Mouse (Mus musculus) midbrain, embryonic 11.5 days (tissue): ENCODE measurements around the gene Tshz3. TPM values are rescaled to one million over a fixed set of nuclear protein-coding genes. Genes with fewer than 3 reads are reported as not detected.

Source experiments
- ATAC-seq: fragments of 200-750 bp; cut with Nextera tagmentation; 2 replicates; pipeline ENCODE4 v1.8.0; 2017; ENCODE audit warnings: moderate TSS enrichment, moderate library complexity; ENCODE audit not compliant: low FRiP score
- DNase-seq: peaks from one replicate; pipeline ENCODE4 v3.0.0; 2015; ENCODE audit warnings: low spot score; ENCODE audit errors: missing footprints
- H3K27ac ChIP-seq: fragments of 300-500 bp; sonication (generic); 2 replicates; pipeline ENCODE4 v1.5.1; 2014; ENCODE audit warnings: low read depth, low read length
- H3K27me3 ChIP-seq: fragments of 300-500 bp; sonication (generic); 2 replicates; pipeline ENCODE4 v1.6.1; 2014; ENCODE audit warnings: mild to moderate bottlenecking, low read length, moderate library complexity, mixed read lengths; ENCODE audit not compliant: control insufficient read depth, insufficient read depth
- H3K36me3 ChIP-seq: fragments of 300-500 bp; sonication (generic); 2 replicates; pipeline ENCODE4 v1.6.1; 2014; ENCODE audit warnings: mild to moderate bottlenecking, low read length, moderate library complexity, mixed read lengths; ENCODE audit not compliant: control insufficient read depth, insufficient read depth
- H3K4me1 ChIP-seq: fragments of 300-500 bp; sonication (generic); 2 replicates; pipeline ENCODE4 v1.6.1; 2014; ENCODE audit warnings: low read length; ENCODE audit not compliant: control insufficient read depth, insufficient read depth
- H3K4me2 ChIP-seq: fragments of 300-500 bp; sonication (generic); 2 replicates; pipeline ENCODE4 v1.6.1; 2014; ENCODE audit warnings: mild to moderate bottlenecking, moderate library complexity
- H3K4me3 ChIP-seq: fragments of 300-500 bp; sonication (generic); 2 replicates; pipeline ENCODE4 v1.5.1; 2014; ENCODE audit warnings: low read depth, low read length
- H3K9ac ChIP-seq: fragments of 300-500 bp; sonication (generic); 2 replicates; pipeline ENCODE4 v1.6.1; 2014; ENCODE audit warnings: low read length
- H3K9me3 ChIP-seq: fragments of 300-500 bp; sonication (generic); 2 replicates; pipeline ENCODE4 v1.6.1; 2016; ENCODE audit warnings: low read length; ENCODE audit not compliant: control insufficient read depth
- WGBS: fragments of 180-500 bp; shearing (Covaris S2); extraction: QIAGEN DNeasy Blood & Tissue Kit; methylation state at CpG from one replicate; pipeline ENCODE4 v1.1.7; 2014; 5-methylcytosine and 5-hydroxymethylcytosine counted together
- polyA plus RNA-seq: library from polyadenylated mRNA; unstranded; fragments of >200 nt; fragmentation: Nextera tagmentation; extraction: Ambion mirVana; gene quantifications from 2 replicates; pipeline ENCODE4 v1.2.1, GENCODE M21; 2014

The Tshz3 gene
- polyA plus RNA-seq, 1 experiment from 2014 or later: 4.1 TPM

- no peak overlapping the region for H3K4me3 ChIP-seq
- WGBS: 65% methylated on average over 9 of the region's 9 CpGs
- no peak overlapping the region for H3K27ac ChIP-seq
- ATAC-seq: no peak
- H3K9ac ChIP-seq: no peak overlapping the region
- no peak overlapping the region for H3K4me2 ChIP-seq
- no peaks in the 10 kb centered on the region for H3K9me3 ChIP-seq
- no peaks in the 10 kb centered on the region; the same call in 1 of the 2 replicates for H3K4me1 ChIP-seq
- no peaks in the 10 kb centered on the region for H3K36me3 ChIP-seq
- no peak for DNase-seq
- no peaks in the 10 kb centered on the region for H3K27me3 ChIP-seq
Measured at GRCm38 (mm10) chr7:36720830-36721229, 22.9 kb downstream of the Tshz3 start.

DNA sequence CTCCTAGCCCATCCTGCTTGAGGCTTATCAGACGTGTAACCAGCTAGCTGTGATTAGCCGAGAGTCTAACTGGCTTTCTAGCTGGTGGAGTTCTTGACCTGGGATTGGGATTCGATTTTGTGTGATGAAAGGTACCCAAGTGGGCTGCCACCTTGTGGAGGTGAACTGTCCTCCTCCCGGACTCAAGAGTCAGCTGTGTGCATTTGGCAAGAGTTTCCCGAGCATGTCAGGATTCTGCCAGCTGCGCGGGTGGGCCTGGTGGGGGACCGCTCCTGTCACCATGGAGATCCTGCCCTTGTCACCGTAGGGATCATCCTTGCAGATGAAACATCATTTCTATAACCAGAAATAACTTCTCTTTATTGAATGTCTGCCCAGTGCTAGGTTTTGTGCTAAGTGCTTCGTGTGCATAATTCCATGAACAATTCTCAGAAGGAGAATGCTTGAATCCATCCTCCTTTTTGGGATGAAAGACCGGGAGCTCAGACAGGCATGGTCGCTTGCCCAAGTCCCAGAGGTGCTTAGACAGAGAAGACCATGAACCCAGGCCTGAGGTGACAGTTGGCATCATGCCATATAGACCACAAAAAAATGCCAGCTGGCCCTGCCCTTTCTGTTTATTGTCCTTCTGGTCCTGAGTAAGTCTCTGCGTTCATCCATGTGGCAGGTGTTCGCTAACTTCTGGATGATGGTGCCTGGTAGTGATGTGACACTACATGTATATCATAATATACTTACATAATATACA is 38.6 kb downstream of the Tshz3 start:
- H3K4me2 ChIP-seq: no peak overlapping the region
- DNase-seq: no peak
- 87% methylated on average over 14 of the region's 14 CpGs for WGBS

GRCm38 (mm10) chr7:36751480-36751879 is 53.6 kb downstream of the Tshz3 start:
- Histone ChIP-seq H3K36me3 (no peaks in the 10 kb centered on the region), H3K9ac (no peak overlapping the region), H3K4me1 (no peaks in the 10 kb centered on the region), H3K27ac (no peak overlapping the region), H3K9me3 (no peaks in the 10 kb centered on the region), H3K27me3 (no peaks in the 10 kb centered on the region), H3K4me3 (no peak overlapping the region), H3K4me2 (no peak overlapping the region)
- ATAC-seq (no peak), DNase-seq (no peak)
- WGBS: 90% methylated on average over 2 of the region's 2 CpGs

More for the DNA sequence above, 38.6 kb downstream of the Tshz3 start:
- H3K4me1 ChIP-seq: no peaks in the 10 kb centered on the region
- no peaks in the 10 kb centered on the region for H3K36me3 ChIP-seq
- no peaks in the 10 kb centered on the region for H3K27me3 ChIP-seq
- no peaks in the 10 kb centered on the region for H3K9me3 ChIP-seq
- no peak for ATAC-seq
- no peak overlapping the region for H3K9ac ChIP-seq
- no peak overlapping the region for H3K4me3 ChIP-seq
- H3K27ac ChIP-seq: no peak overlapping the region

DNA sequence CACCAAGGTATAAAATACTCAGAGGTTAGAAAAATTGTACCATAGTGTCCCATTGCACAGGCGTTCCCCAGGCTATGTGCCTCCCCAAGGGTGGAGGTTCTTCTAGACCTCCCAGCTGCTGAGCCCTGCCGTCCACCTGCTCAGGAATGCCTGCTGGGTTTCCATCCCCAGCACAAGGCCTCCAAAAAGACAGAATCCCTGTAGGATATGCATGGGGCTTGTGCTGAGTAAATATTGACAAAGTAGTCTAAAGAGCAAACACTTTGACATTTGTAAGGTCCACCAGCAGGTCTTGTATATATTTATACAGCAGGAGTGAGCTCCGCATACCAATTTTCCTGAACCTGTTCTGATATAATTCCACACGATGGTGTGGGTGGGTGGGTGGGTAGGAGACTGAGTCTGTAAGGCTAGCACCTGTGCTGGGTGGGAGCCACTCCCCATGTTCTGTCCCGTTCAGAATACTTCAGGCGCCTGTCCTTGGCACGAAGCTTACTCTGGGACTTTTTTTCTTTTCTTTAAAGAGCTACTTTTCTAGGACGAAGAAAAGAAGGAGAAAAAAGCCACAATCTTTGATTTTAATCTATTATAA is 69.7 kb downstream of the Tshz3 start:
- 80% methylated on average over 8 of the region's 8 CpGs for WGBS
- Histone ChIP-seq H3K4me2 (no peak overlapping the region), H3K4me1 (no peaks in the 10 kb centered on the region), H3K27me3 (no peaks in the 10 kb centered on the region), H3K9me3 (no peaks in the 10 kb centered on the region), H3K9ac (no peak overlapping the region), H3K36me3 (0 out of 2 replicates have a peak, but pooled peaks cover 3% of the 10 kb centered on the region), H3K4me3 (no peak overlapping the region), H3K27ac (no peak overlapping the region)
- ATAC-seq (0 out of 2 replicates have a peak, but pooled peaks have one; percentile 30), DNase-seq (no peak)

GRCm38 (mm10) chr7:36773086-36773485 is 75.2 kb downstream of the Tshz3 start:
- Histone ChIP-seq H3K9me3 (no peaks in the 10 kb centered on the region), H3K27ac (no peak overlapping the region), H3K27me3 (no peaks in the 10 kb centered on the region), H3K4me1 (no peaks in the 10 kb centered on the region), H3K36me3 (0 out of 2 replicates have a peak, but pooled peaks cover 3% of the 10 kb centered on the region), H3K9ac (no peak overlapping the region), H3K4me2 (no peak overlapping the region), H3K4me3 (no peak overlapping the region)
- DNase-seq (no peak), ATAC-seq (no peak)
- 85% methylated on average over 7 of the region's 7 CpGs for WGBS

- ATAC-seq (no peak), DNase-seq (no peak)
- WGBS: 84% methylated on average over 4 of the region's 4 CpGs
- no peak overlapping the region for H3K4me3 ChIP-seq
- no peak overlapping the region for H3K9ac ChIP-seq
- H3K36me3 ChIP-seq: no peaks in the 10 kb centered on the region
- H3K27ac ChIP-seq: no peak overlapping the region
- no peaks in the 10 kb centered on the region for H3K4me1 ChIP-seq
- H3K4me2 ChIP-seq: no peak overlapping the region
- H3K9me3 ChIP-seq: no peaks in the 10 kb centered on the region
- no peaks in the 10 kb centered on the region for H3K27me3 ChIP-seq
Measured at GRCm38 (mm10) chr7:36776956-36777355, 79.0 kb downstream of the Tshz3 start.

- Histone ChIP-seq H3K27me3 (no peaks in the 10 kb centered on the region), H3K4me2 (no peak overlapping the region), H3K27ac (no peak overlapping the region), H3K4me3 (no peak overlapping the region), H3K9me3 (no peaks in the 10 kb centered on the region), H3K9ac (no peak overlapping the region), H3K36me3 (no peaks in the 10 kb centered on the region), H3K4me1 (no peaks in the 10 kb centered on the region)
- ATAC-seq (no peak), DNase-seq (no peak)
- WGBS: 88% methylated on average over 11 of the region's 11 CpGs
Measured at GRCm38 (mm10) chr7:36778456-36778855, 80.5 kb downstream of the Tshz3 start.

DNA sequence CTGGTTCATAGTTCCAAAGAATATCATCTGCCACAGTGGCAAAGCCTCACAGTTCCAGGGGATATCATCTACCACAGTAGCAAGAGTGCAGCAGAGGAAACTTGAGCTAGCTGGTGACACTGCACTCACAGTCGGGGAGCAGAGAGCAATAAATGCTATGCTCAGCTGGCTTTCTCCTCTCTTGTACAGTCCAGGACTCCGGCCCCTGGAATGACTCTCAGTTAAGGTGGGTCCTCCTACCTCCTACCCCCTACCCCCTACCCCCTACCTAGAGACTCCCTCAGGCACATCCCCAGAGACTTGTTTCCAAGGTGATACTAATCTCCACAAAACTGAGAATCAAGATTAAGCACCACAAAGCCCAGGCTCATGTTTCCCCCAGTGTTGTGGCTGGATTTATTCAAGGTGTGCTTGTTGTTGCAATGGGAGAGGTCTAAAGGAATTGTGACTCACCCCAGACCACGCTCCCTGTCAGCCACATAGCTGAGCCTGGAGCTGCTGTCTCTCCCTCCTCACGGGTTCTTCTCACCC is 86.4 kb downstream of the Tshz3 start:
- no peak for ATAC-seq
- WGBS: 57% methylated on average over 4 of the region's 4 CpGs

DNA sequence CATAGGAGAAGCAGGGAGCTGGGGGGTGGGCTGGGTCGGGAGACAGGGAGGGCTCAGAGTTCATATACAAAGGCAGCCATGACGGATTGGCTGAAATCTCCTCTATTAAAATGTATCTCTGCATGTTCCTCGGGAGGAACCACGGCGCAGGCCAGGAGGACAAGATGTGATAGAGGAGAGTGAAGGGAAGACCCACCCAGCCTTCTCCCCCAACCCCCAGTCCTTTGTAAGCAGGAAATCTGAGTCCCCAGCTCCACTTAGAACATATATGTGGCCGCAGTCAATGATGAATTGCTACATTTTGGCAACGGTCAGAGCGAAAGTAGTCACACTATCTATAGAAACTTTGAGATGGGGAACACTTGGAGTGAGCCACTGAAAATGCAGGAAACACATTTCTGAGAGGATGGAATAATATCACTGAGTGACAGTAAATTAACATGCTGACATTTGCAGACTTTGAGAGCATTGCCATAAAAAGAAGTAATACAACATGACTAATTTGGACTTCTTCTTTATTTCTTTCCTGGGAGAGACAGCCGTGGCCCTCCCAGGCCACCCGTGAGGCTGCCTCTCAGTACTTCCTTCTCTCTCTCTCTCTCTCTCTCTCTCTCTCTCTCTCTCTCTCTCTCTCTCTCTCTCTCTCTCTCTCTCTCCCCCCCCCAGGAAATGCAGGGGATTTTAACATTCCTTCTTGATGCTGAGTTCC is 88.9 kb downstream of the Tshz3 start:
- ATAC-seq: no peak
- no peak for DNase-seq
- H3K27ac ChIP-seq: no peak overlapping the region
- H3K27me3 ChIP-seq: no peaks in the 10 kb centered on the region
- 84% methylated on average over 10 of the region's 10 CpGs for WGBS
- H3K4me2 ChIP-seq: no peak overlapping the region
- no peaks in the 10 kb centered on the region for H3K4me1 ChIP-seq
- H3K9ac ChIP-seq: no peak overlapping the region
- no peaks in the 10 kb centered on the region for H3K9me3 ChIP-seq
- H3K4me3 ChIP-seq: no peak overlapping the region
- no peaks in the 10 kb centered on the region for H3K36me3 ChIP-seq

More for the DNA sequence above, 86.4 kb downstream of the Tshz3 start:
- Histone ChIP-seq H3K4me1 (no peaks in the 10 kb centered on the region), H3K9me3 (no peaks in the 10 kb centered on the region), H3K4me3 (no peak overlapping the region), H3K27ac (no peak overlapping the region), H3K27me3 (no peaks in the 10 kb centered on the region), H3K4me2 (no peak overlapping the region), H3K36me3 (no peaks in the 10 kb centered on the region), H3K9ac (no peak overlapping the region)
- no peak for DNase-seq
